Mouse (Mus musculus): ENCODE results near the gene Tnfaip2.

GRCm38 (mm10) chr12:111485046-111485651 lies 42.9 kb downstream of the Tnfaip2 start:
- TF ChIP-seq CTCF (IDR thresholded peaks at IDR 0.05; ENCODE audit: low read depth, low read length) (no peak), GATA2 (IDR thresholded peaks at IDR 0.05; ENCODE audit: borderline replicate concordance, low read depth, low read length) (no peak), GATA1 (IDR thresholded peaks at IDR 0.05; ENCODE audit: borderline replicate concordance, low read length) (no peak), TAL1 (conservative IDR thresholded peaks at IDR 0.05; ENCODE audit: low read depth, low read length) (no peak), POLR2AphosphoS5 (IDR thresholded peaks at IDR 0.05; ENCODE audit: insufficient replicate concordance, low read depth, low read length) (no peak)

Measured in G1E (cell line).